Mouse (Mus musculus): ENCODE results near the gene Hspb6. TPM values are rescaled to one million over a fixed set of nuclear protein-coding genes. Genes with fewer than 3 reads are reported as not detected.

Gene Hspb6
- polyA plus RNA-seq, 1 experiment, result 14.6 TPM

- no peak for TF ChIP-seq CTCF (IDR thresholded peaks at IDR 0.05; ENCODE audit: low read depth, low read length)
- no peak for TF ChIP-seq POLR2A (IDR thresholded peaks at IDR 0.05; ENCODE audit: borderline replicate concordance, low read depth, low read length)
- Histone ChIP-seq H3K27ac (ENCODE audit: insufficient read depth, low read depth, low read length) (no peak overlapping the region), H3K4me1 (ENCODE audit: control insufficient read depth, insufficient read depth, low read length) (0 out of 2 replicates have a peak, but pooled peaks cover 4% of the 10 kb centered on the region), H3K4me3 (ENCODE audit: insufficient read depth, low read length) (no peak overlapping the region)
Measured at GRCm38 (mm10) chr7:30604424-30604823, 52.4 kb downstream of the Hspb6 start.

DNA sequence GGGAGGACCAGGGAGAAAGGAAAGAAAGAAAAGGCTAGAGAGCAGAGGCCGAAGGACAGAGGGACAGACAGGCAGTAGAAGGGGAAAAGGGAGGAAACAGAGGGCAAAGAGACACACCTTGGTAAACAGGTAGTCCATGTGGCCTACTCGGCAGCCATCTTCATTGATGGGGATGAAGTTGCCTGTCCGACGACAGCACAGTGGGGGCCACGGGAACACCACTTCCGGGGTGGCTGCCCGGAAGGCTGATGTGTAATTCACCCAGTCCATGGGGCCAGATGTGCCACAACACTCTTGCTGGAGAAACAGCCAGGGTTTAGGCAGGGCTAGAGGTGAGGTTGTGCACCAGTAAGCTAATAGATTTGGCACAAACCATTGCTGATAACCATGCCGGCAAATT is 53.0 kb downstream of the Hspb6 start:
- H3K4me1 ChIP-seq (ENCODE audit: control insufficient read depth, insufficient read depth, low read length), result 0 out of 2 replicates have a peak, but pooled peaks cover 4% of the 10 kb centered on the region
- H3K27ac ChIP-seq (ENCODE audit: insufficient read depth, low read depth, low read length), result no peak overlapping the region
- no peak overlapping the region for H3K4me3 ChIP-seq (ENCODE audit: insufficient read depth, low read length)
- TF ChIP-seq CTCF (IDR thresholded peaks at IDR 0.05; ENCODE audit: low read depth, low read length) (no peak), POLR2A (IDR thresholded peaks at IDR 0.05; ENCODE audit: borderline replicate concordance, low read depth, low read length) (no peak)

Other genes starting within 250 kb of the Hspb6 start
- gene Alkbh6, start 243.5 kb upstream of the Hspb6 start, polyA plus RNA-seq (2012; ENCODE audit: insufficient read depth, insufficient read length, missing spikeins), result 32.8 and 39.9 TPM in 2 replicates
- gene Syne4, start 237.4 kb upstream of the Hspb6 start, polyA plus RNA-seq (2012; ENCODE audit: insufficient read depth, insufficient read length, missing spikeins), result 1.2 TPM in 1 of 2 replicates, not detected in the other
- gene E130208F15Rik, start 230.4 kb upstream of the Hspb6 start, polyA plus RNA-seq (2012; ENCODE audit: insufficient read depth, insufficient read length, missing spikeins), result not detected in 2 replicates
- gene Sdhaf1, start 228.3 kb upstream of the Hspb6 start, polyA plus RNA-seq (2012; ENCODE audit: insufficient read depth, insufficient read length, missing spikeins), result 4.5 and 4.6 TPM in 2 replicates
- gene Lrfn3, start 189.4 kb upstream of the Hspb6 start, polyA plus RNA-seq (2012; ENCODE audit: insufficient read depth, insufficient read length, missing spikeins), result not detected in 2 replicates
- gene Tyrobp, start 138.4 kb upstream of the Hspb6 start, polyA plus RNA-seq (2012; ENCODE audit: insufficient read depth, insufficient read length, missing spikeins), result 3,702 and 3,978 TPM in 2 replicates
- 53.0 and 56.7 TPM in 2 replicates for gene Hcst, start 132.3 kb upstream of the Hspb6 start, polyA plus RNA-seq (2012; ENCODE audit: insufficient read depth, insufficient read length, missing spikeins)
- gene Nfkbid, start 130.4 kb upstream of the Hspb6 start, polyA plus RNA-seq (2012; ENCODE audit: insufficient read depth, insufficient read length, missing spikeins), result 18.6 and 22.4 TPM in 2 replicates
- gene Aplp1, start 106.6 kb upstream of the Hspb6 start, polyA plus RNA-seq (2012; ENCODE audit: insufficient read depth, insufficient read length, missing spikeins), result 2.0 and 2.3 TPM in 2 replicates
- not detected in 2 replicates for gene Kirrel2, start 94.5 kb upstream of the Hspb6 start, polyA plus RNA-seq (2012; ENCODE audit: insufficient read depth, insufficient read length, missing spikeins)
- not detected in 2 replicates for gene Nphs1, start 93.9 kb upstream of the Hspb6 start, polyA plus RNA-seq (2012; ENCODE audit: insufficient read depth, insufficient read length, missing spikeins)
- gene Prodh2, start 58.6 kb upstream of the Hspb6 start, polyA plus RNA-seq (2012; ENCODE audit: insufficient read depth, insufficient read length, missing spikeins), result not detected in 2 replicates
- 8.4 and 9.5 TPM in 2 replicates for gene Arhgap33, start 17.1 kb upstream of the Hspb6 start, polyA plus RNA-seq (2012; ENCODE audit: insufficient read depth, insufficient read length, missing spikeins)
- 8.8 and 12.2 TPM in 2 replicates for gene Proser3, start 121 bp downstream of the Hspb6 start, polyA plus RNA-seq (2012; ENCODE audit: insufficient read depth, insufficient read length, missing spikeins)
- gene Lin37, start 7.7 kb downstream of the Hspb6 start, polyA plus RNA-seq (2012; ENCODE audit: insufficient read depth, insufficient read length, missing spikeins), result 29.6 and 44.3 TPM in 2 replicates
- gene U2af1l4, start 11.1 kb downstream of the Hspb6 start, polyA plus RNA-seq (2012; ENCODE audit: insufficient read depth, insufficient read length, missing spikeins), result 62.1 and 74.5 TPM in 2 replicates
- gene Gm49396, start 11.2 kb downstream of the Hspb6 start, polyA plus RNA-seq (2012; ENCODE audit: insufficient read depth, insufficient read length, missing spikeins), result 7.9 and 12.2 TPM in 2 replicates
- 204 and 236 TPM in 2 replicates for gene Psenen, start 11.4 kb downstream of the Hspb6 start, polyA plus RNA-seq (2012; ENCODE audit: insufficient read depth, insufficient read length, missing spikeins)
- gene Igflr1, start 13.2 kb downstream of the Hspb6 start, polyA plus RNA-seq (2012; ENCODE audit: insufficient read depth, insufficient read length, missing spikeins), result 1.3 and 2.1 TPM in 2 replicates
- gene Kmt2b, start 36.5 kb downstream of the Hspb6 start, polyA plus RNA-seq (2012; ENCODE audit: insufficient read depth, insufficient read length, missing spikeins), result 36.2 and 38.4 TPM in 2 replicates
- 0.45 TPM in 1 of 2 replicates, not detected in the other for gene Zbtb32, start 46.7 kb downstream of the Hspb6 start, polyA plus RNA-seq (2012; ENCODE audit: insufficient read depth, insufficient read length, missing spikeins)
- gene Upk1a, start 60.7 kb downstream of the Hspb6 start, polyA plus RNA-seq (2012; ENCODE audit: insufficient read depth, insufficient read length, missing spikeins), result not detected in 2 replicates
- 553 and 612 TPM in 2 replicates for gene Cox6b1, start 74.0 kb downstream of the Hspb6 start, polyA plus RNA-seq (2012; ENCODE audit: insufficient read depth, insufficient read length, missing spikeins)
- gene Etv2, start 83.7 kb downstream of the Hspb6 start, polyA plus RNA-seq (2012; ENCODE audit: insufficient read depth, insufficient read length, missing spikeins), result not detected in 2 replicates
- 59.6 and 69.7 TPM in 2 replicates for gene Rbm42, start 98.1 kb downstream of the Hspb6 start, polyA plus RNA-seq (2012; ENCODE audit: insufficient read depth, insufficient read length, missing spikeins)
- gene Haus5, start 112.8 kb downstream of the Hspb6 start, polyA plus RNA-seq (2012; ENCODE audit: insufficient read depth, insufficient read length, missing spikeins), result 16.8 and 18.7 TPM in 2 replicates
- not detected in 2 replicates for gene Pmis2, start 119.4 kb downstream of the Hspb6 start, polyA plus RNA-seq (2012; ENCODE audit: insufficient read depth, insufficient read length, missing spikeins)
- gene 2200002J24Rik, start 146.7 kb downstream of the Hspb6 start, polyA plus RNA-seq (2012; ENCODE audit: insufficient read depth, insufficient read length, missing spikeins), result not detected in 2 replicates
- not detected in 2 replicates for gene Atp4a, start 160.0 kb downstream of the Hspb6 start, polyA plus RNA-seq (2012; ENCODE audit: insufficient read depth, insufficient read length, missing spikeins)
- 74.6 and 80.3 TPM in 2 replicates for gene Tmem147, start 177.4 kb downstream of the Hspb6 start, polyA plus RNA-seq (2012; ENCODE audit: insufficient read depth, insufficient read length, missing spikeins)
- gene Gapdhs, start 191.5 kb downstream of the Hspb6 start, polyA plus RNA-seq (2012; ENCODE audit: insufficient read depth, insufficient read length, missing spikeins), result not detected in 2 replicates
- 6.9 and 8.3 TPM in 2 replicates for gene Sbsn, start 199.3 kb downstream of the Hspb6 start, polyA plus RNA-seq (2012; ENCODE audit: insufficient read depth, insufficient read length, missing spikeins)
- gene Dmkn, start 211.6 kb downstream of the Hspb6 start, polyA plus RNA-seq (2012; ENCODE audit: insufficient read depth, insufficient read length, missing spikeins), result 1.7 and 3.6 TPM in 2 replicates
- not detected in 2 replicates for gene Krtdap, start 235.7 kb downstream of the Hspb6 start, polyA plus RNA-seq (2012; ENCODE audit: insufficient read depth, insufficient read length, missing spikeins)